Mouse (Mus musculus): ENCODE data around the gene Mrln. TPM values are rescaled to one million over a fixed set of nuclear protein-coding genes. Genes with fewer than 3 reads are reported as not detected.

Gene Mrln
- total RNA-seq (2021) = 1 to 10 TPM in 1 of 2 experiments, not detected in 1; 1.5 TPM
- long read RNA-seq, experiment 1 = 0 reads
- long read RNA-seq, experiment 2 = 0 reads

DNA sequence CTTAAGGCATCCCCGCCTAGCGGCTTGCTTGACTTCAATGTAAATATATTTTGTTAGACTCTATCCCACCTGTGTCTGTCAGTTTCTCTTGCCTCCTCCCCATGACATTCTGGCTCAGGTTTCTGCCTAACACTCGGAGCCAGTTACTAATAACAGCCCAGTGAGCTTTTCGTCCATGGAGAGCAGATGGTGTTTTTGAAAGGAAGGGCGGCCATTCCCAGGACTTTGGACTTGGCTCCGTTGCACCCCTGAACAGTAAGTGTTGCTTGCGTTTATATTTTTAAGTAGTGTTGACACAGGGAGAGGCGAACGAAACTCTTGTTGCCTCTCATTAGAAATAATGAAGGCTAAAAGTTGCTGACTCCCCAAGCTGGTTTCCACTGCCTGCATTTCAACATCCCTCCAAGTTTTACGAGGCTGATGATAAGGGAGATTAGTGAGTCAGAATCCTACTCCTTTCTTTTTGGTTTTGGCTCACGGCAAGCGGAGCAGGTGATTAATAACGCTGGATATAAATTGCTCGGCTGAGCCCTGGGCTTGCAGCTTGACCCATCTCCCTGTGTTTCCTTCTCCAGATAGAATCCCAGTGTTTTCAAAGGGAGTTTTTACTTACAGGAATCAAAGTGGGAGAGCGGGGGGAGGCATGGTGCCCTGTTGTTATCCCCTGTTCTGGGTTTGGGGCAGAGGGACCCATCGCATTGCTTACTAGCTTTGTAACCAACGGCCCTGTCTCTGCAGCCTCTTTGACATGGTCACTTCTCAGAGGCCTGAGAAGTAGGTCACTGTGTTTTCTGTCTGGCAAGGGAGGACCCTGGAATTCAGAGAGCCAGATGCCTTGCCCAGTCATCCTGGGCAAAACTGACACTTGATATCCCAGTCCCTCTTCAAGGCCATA is at the start of gene Mrln:
TSS of gene Mrln (plus strand) at position 160 of the 895 bp plus-strand sequence.
- DNase-seq (ENCODE audit: low spot score in 2 of 2) = no peak

DNA sequence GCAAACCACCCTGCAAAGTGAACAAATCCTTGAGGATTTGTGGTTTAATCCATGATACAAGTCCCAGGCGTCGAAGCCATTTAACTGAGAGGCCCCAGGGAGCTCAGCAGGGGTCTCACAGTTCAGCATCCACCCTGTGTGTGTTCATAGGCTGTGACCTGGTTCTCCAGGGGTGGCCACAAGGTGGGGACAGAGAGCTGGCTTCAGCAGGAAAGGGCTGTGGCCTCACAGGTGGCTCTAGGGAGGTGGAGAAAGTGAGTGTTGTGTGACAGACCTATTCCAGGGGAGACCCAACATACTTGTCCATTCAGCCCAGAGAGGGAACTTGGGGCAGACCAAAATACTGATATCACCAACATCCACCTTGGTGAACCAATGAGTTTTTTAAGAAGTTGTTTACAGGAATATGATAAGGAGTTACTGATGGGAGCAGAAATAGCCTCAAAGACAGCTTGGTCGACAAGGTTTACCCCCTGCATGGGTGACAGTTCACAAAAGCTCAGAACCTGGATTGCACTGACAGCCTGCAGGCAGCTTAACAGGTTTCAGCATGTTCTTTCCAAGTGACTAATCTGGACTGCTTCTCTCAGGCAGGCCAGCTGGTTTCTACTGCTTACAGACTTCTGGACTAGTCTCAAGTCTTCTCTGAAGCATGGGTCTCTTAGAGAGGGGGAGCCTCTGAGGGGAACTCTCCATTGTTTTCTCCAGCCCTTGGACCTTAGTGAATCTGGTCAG is 47.9 kb upstream of the Mrln start:
- DNase-seq (ENCODE audit: low spot score in 2 of 2) = no peak

- no peak for DNase-seq (ENCODE audit: low spot score in 2 of 2)
Observed at GRCm38 (mm10) chr10:70159651-70160320, 44.7 kb upstream of the Mrln start.

DNA sequence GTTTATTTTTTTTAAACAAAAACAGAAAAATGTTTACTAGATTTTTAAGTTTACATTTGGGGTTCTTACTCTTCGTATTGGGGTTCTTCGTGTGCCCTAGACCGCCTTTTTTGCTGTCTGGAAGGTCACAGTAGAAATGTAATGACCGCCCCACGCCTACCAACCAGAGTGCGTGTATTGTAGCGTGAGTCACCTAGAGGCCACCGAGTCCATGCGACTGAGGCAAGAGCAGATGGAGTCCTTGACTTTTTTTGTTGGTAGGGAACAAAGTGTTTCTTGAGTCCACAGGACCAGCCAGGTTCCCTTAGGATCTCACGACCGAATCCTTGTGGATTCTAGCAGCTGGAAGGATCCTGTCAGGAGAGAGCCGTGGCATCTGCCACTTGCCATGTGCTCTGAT is 43.7 kb upstream of the Mrln start:
- no peak for DNase-seq (ENCODE audit: low spot score in 2 of 2)

- no peak for DNase-seq (ENCODE audit: low spot score in 2 of 2)
Observed at GRCm38 (mm10) chr10:70161504-70161903, 43.0 kb upstream of the Mrln start.

GRCm38 (mm10) chr10:70163681-70164080 is 40.8 kb upstream of the Mrln start:
- no peak for DNase-seq (ENCODE audit: low spot score in 2 of 2)

DNA sequence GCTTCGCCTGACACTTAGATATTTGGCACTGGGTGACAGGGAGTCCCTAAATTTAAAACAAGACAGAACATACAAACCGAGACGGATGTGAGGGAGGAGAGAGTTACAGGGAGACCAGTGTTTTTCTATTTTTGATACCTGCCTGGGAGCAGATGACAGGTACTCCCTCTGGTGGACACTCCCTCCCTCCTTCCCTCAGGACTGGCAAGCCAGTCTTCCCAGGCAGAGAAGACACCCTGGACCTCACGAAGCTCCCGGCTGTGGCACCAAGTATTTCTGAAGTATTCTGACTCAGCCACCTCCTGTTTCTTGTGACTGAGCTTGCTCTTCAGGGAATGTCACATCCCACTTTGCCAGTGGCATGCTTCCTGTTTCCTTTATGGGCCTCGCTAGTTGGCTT is 38.6 kb upstream of the Mrln start:
- no peak for DNase-seq (ENCODE audit: low spot score in 2 of 2)

DNA sequence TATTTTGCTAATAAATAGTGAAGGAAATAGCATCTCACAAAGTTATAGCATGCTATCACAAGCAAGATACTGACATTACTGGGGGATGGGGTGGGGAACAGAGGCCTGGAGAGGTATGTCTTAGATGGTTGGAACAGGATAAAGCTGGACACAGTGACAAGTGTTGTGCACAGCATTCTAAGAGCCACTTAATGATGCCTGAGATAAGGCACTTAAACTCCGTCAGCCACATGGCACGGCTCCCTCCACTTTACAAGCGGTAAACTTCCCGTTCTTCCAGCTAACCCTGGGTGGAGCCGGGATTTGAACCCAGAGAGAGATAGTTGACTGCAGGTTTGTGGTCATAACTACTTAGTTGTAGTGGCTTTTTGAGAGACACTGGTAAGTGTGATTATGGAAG is 38.0 kb upstream of the Mrln start:
- no peak for DNase-seq (ENCODE audit: low spot score in 2 of 2)

DNA sequence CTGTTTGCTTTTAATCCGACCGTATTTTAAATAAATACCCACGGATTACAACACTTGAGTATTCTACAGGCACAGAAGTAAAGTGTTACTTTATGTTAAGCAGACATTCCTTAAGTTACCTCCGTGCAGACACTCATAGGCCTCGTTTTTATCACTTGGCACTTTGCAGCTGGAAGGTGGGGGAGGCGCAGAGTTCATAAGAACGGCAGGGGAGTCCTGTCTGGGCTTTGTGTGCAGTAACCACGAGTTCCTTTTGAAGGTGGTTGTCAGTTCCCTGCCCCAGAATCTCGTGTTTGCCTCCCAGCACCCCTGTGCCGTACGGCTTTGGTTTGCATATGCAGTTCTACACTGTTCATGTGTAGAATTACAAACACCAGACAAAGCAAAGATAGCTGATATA is 36.8 kb upstream of the Mrln start:
- DNase-seq (ENCODE audit: low spot score in 2 of 2) = no peak

DNA sequence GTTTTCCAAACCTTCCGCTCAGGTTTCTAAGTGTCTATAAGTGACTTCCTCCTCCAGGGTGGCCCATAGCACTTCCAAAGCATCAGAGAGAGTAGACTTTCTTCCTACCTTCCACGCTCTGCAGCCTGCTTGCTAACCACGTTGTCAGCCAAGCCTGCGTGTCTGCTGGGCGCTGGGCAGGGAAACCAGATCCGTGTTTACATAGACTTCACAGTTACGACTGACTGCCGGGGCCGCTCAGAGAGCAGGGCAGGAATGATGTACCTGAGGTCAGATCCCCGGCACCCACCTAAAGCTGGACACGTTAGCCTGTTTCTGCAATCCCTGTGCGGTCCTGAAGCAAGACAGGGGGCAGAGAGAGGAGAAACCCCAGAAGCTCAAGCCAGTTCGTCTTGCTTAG is 36.1 kb upstream of the Mrln start:
- no peak for DNase-seq (ENCODE audit: low spot score in 2 of 2)

DNA sequence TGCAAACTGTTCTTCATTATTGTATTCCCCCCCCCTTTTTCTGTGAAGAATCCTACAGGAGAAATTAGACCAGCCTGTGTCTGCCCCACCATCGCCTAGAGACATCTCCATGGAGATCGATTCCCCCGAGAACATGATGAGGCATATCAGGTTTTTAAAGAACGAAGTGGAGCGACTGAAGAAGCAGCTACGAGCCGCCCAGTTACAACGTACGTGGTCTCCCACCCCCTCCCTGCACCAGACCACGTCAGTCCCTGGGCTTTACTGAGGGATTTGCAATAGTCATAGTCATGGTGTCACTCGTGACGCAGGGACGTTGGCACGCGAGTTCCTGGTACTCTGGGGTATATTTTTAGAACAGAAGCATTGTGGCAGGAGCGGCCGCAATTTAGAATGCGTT is 35.4 kb upstream of the Mrln start:
- peak; percentile 31 to 46 for DNase-seq (ENCODE audit: low spot score in 2 of 2)

- DNase-seq (ENCODE audit: low spot score in 2 of 2) = peak in 1 of 2 experiments; percentile 48
Observed at GRCm38 (mm10) chr10:70173314-70173713, 31.1 kb upstream of the Mrln start.

GRCm38 (mm10) chr10:70174494-70175190 is 29.8 kb upstream of the Mrln start:
- no peak for DNase-seq (ENCODE audit: low spot score in 2 of 2)

- DNase-seq (ENCODE audit: low spot score in 2 of 2) = no peak
Observed at GRCm38 (mm10) chr10:70180727-70181126, 23.7 kb upstream of the Mrln start.

- DNase-seq (ENCODE audit: low spot score in 2 of 2) = no peak
Observed at GRCm38 (mm10) chr10:70181279-70181972, 23.0 kb upstream of the Mrln start.

- DNase-seq (ENCODE audit: low spot score in 2 of 2) = peak in 1 of 2 experiments; percentile 35
Observed at GRCm38 (mm10) chr10:70183210-70184080, 21.0 kb upstream of the Mrln start.

DNA sequence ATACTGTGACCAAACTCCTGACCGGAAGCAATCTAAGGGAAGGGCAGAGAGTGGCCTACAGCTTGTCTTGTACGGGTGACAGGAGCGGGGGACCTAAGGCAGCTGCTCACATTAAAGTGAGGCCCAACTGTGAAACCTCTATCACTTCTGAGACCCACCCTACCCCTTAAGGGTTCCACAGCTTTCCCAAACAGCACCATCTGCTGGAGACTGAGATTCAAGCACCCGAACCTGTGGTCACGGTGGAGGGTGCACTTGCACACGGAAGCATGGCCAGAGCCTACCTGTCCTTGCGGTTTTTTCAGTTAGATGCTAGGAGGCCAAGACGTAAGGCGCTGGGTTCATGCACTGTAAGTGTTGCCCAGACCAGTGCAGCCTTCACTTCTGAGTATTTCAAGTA is 18.3 kb upstream of the Mrln start:
- DNase-seq (ENCODE audit: low spot score in 2 of 2) = peak in 1 of 2 experiments; percentile 26

- no peak for DNase-seq (ENCODE audit: low spot score in 2 of 2)
Observed at GRCm38 (mm10) chr10:70186586-70186985, 17.9 kb upstream of the Mrln start.

DNA sequence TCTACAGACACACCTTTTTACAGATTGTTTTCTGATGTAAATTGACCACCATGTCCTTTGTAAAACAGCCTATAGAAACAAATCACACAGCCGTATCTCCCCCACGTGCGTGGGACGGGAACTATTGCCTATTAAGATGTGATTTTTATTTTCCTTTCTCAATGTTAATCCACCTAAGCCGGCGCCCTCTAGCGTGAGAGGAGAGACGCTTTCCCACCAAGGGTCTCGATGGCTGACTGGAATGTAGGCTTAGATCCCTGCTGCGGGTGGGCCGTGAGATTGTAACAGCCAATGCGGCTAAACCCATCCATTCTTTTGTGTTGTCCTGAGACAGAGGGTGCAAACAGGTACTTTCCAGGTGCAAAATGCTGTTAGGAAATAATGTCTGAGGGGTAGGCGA is 14.6 kb upstream of the Mrln start:
- DNase-seq (ENCODE audit: low spot score in 2 of 2) = no peak
